Mouse (Mus musculus): ENCODE measurements around the gene Itgb4.

The Itgb4 gene

GRCm38 (mm10) chr11:116028177-116028865 is 53.8 kb downstream of the Itgb4 start:
- DNase-seq (ENCODE audit: low spot score) = no peak

DNA sequence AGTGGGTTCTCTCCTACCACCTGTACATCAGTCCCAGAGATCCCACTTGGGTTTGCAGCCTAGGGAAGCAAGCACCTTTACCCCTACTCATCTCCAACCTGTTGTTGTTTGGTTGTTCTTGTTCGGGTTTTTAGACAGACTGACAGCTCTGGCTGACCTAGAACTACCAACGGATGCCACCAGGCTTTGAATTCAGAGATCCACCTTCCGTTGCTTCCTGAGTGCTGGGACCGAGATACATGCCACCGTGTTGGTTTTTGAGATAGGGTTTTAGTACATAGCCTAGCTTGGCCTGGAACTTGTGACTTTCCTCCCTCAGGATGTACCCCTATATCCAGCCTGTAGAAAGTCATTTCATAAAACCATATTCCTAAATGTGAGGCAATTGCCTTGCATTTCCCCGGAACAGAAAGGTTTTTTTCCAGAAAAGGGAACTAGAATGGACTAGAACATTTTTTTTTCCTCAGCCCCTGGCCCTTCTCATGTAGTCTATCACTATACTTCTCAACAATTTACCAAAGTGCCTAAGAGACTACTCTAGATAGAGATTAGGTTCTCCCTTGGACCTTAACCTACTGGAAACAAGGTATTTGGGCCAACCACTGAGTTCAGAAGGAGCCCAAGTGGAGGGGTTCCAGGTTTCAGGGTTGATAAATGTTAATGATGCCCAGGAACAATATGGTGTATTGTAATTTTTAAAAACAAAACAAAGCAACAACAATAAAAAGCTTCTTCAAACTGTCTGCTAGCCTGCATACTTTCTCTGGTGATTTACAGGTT is 54.8 kb downstream of the Itgb4 start:
- no peak for DNase-seq (ENCODE audit: low spot score)

DNA sequence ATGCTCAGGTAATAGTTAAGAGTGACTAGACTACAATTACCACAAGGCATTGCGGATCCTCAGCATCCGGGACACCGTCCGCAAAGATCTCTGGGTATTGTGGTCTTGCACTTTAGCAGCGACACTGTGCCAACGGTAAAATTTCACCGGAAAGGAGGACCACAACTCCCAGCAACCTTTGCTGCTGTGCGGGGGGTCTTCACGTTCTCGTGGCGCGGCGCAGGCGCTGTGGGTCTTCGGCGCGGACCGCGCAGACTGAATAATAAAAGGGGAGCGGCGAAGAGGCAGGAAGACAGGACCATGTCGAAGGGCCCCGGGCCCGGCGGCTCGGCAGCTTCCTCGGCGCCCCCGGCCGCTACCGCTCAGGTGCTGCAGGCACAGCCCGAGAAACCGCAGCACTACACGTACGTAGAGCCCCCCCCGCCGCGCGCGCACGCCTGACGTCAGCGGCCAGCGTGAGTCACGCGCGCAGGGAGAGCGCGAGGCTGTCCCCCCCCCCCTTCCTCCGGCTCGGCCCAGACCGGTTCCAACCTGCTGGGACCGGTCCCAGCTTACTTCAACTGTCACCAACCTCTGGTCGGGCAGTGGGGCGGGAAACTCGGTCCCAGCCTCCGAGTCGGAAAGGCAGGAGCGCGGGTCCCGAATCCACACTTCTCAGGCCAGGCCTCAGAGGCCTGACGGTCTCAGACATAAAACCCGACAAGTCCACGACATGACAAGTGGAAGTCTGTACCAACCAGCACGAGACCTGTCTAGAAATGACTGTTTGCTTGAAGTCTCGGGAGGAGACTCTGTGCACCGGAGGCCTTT is 55.8 kb downstream of the Itgb4 start, which contains the start of gene Unk:
TSS of gene Unk (plus strand) at position 235 of the 810 bp plus-strand sequence.
- peak; percentile 97 for DNase-seq (ENCODE audit: low spot score)

- DNase-seq (ENCODE audit: low spot score) = no peak
Observed at GRCm38 (mm10) chr11:116030898-116031845, 56.7 kb downstream of the Itgb4 start.

DNA sequence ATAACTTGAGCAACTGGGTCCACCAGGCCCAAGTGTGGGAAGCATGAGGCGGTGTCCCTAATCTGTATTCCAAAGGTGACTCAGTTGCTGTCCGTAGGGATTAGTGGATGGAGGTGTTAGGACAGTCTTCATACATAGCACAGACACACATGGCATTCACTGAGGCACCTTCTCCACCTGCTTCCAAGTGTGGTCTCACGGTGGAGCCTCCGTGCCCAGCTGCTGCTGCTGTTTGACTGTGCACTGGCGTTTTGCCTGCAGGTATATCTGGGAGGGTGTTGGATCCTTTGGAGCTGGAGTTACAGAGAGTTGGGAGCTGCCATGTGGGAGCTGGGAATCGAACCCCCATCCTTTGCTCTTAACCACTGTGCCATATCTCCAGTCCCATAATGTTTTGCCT is 60.1 kb downstream of the Itgb4 start:
- DNase-seq (ENCODE audit: low spot score) = no peak

- no peak for DNase-seq (ENCODE audit: low spot score)
Observed at GRCm38 (mm10) chr11:116036671-116037070, 62.2 kb downstream of the Itgb4 start.

DNA sequence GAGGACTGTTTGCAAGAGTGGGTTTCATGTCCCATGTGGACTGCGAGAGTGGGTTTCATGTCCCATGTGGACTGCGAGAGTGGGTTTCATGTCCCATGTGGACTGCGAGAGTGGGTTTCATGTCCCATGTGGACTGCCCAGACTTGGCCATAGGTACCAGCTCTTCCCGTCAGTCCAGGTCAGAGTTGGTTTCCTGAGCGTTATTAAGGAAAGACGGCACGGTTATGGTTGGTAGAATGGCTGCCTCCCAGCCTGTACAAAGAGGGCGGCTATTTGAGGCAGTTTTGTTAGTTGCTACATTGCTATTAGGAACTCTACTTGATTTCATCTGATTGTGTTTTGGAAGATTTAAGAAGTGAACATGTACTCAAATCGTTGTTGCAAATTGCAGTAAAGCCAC is 63.3 kb downstream of the Itgb4 start:
- DNase-seq (ENCODE audit: low spot score) = no peak

DNA sequence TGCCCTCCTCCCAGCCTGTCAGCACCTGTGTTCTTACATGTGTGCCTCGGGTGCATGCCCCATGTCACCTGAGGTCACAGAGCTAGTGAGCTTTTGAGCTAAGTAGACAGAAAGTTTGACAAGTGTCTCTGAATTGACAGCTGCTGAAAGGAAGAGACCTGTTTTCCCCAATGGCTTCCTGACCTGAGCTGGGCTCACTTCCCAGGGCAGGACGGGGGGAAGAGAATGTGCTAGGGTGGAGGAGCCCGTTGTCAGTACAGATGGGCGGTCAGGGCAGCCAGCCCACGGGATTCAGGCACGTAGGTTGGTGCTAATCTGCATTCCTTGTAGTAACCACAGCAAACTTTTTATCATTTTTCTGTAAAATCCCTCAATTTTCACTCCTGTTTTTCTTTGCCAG is 66.1 kb downstream of the Itgb4 start:
- DNase-seq (ENCODE audit: low spot score) = no peak

- DNase-seq (ENCODE audit: low spot score) = no peak
Observed at GRCm38 (mm10) chr11:116041833-116042232, 67.3 kb downstream of the Itgb4 start.

DNA sequence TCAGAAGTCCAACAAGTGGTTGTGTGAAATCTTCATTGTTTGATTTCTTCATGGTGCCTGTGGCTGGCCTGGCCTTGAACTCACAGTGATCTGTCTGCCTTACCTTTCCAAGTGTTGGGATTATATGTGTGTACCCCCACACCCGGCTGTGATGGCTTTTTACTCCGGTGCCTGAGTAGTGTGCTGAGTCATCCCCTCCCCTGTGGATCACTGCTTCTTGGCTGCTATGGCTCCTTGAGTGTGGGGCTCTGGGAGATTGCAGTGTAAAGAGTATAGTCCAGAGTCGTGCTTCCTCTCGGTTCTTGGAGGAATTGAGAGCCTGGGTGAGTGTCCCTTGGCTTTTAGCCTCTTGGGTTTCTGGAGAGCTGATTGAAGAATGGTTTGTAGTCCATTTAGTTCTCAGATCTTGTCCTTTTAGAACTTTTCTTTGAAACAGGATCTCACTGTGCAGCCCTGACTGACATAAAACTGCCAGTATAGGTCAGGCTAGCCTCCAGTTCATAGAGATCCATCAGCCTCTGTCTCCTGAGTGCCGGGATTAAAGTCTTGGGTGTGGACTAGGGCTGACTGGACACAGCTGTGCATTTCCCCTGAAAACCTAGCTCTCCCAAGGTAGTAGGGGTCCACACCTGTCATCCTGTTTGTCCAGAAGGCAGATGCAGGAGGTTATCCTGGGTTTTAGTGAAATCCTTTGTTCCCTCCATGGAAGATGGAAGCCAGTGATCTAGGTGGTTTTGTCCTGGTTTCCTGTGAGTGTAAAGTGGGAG is 68.0 kb downstream of the Itgb4 start:
- DNase-seq (ENCODE audit: low spot score) = no peak

- DNase-seq (ENCODE audit: low spot score) = no peak
Observed at GRCm38 (mm10) chr11:116043286-116043685, 68.8 kb downstream of the Itgb4 start.

DNA sequence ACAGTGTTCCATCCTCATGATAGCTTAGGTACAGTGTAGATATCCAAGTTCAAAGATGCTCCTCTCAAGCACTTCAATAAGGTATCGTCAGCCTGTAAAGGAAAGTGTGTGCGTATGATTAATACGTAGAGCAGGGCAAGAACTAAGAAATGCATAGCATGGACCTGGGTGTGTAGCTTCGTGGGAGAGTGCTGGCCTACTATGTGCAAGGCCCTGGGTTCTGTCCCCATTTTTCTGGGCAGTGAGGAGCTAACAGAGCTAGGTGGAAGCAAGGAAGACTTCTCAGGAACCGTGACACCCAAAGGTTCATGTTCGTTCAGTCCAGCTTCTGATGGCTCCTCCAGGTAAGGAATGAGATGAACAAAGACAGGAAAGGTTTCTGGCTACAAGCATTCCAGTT is 70.7 kb downstream of the Itgb4 start:
- DNase-seq (ENCODE audit: low spot score) = no peak

- DNase-seq (ENCODE audit: low spot score) = no peak
Observed at GRCm38 (mm10) chr11:116049610-116050009, 75.1 kb downstream of the Itgb4 start.

DNA sequence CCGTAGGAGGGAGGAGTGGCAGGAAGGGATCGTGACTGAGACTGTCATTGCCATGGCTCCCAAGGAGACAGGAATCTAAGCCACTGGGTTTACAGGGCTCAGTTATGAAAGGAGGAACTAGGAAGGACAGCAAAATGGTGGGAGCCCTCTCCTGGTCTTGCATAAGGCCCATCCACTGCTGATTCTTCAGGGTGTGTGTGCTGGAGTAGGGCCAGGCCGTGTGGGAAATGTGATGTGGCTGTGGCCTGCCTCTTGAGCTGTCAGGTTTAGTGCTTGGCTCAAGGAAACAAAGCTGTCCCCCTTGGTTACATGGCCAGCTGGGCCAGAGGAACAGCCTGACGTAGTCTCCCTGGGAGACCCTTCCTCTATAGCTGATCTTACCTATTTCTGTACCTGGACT is 75.7 kb downstream of the Itgb4 start:
- no peak for DNase-seq (ENCODE audit: low spot score)

DNA sequence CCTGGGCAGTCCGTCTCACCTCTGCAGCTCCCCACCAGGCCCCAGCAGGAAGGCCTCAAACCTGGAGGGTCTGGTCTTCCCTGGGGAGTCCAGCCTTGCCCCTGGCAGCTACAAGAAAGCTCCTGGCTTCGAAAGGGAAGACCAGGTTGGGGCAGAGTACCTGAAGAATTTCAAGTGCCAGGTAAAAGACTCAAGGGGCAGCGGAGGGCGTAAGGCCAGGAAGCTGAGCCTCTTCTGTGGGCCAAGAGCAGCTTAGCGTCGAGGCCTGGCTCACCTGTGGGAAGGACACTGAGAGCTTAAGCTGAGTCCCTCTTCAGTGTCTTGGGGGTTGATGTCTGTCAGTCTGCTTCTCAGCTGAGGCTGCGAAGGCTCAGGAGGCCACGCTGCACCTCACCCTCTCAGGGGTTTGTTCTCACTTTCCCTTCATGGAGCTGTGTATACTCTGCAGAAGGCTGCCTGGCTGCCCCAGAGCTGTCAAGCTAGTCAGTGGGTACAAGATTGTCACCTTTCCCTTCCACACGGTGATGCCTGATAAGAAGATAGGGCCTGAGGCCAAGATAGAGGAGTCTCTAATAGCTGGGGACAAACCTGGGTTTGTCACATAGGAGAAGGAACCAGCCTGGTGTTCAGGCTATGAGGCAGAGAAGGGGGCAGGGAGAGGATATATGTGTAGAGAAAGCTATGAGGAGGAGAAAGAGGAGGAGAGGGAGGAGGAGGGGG is 79.2 kb downstream of the Itgb4 start:
- DNase-seq (ENCODE audit: low spot score) = no peak

DNA sequence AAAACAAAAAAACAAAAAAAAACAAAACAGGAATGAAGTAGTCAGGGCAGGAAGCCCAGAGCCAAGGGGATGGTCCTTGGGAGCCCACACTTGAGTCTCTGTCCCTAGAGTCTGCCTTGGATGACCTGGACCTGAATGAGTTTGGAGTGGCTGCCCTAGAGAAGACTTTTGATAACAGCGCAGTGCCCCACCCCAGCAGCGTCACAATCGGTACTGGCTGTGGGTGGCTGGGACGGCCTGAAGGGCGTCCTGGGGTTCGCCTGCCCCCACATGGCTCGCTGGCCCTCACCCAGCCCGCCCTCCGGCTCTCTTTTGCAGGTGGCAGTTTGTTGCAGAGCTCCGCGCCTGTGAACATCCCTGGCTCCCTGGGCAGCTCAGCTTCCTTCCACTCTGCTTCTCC is 81.4 kb downstream of the Itgb4 start:
- DNase-seq (ENCODE audit: low spot score) = no peak

DNA sequence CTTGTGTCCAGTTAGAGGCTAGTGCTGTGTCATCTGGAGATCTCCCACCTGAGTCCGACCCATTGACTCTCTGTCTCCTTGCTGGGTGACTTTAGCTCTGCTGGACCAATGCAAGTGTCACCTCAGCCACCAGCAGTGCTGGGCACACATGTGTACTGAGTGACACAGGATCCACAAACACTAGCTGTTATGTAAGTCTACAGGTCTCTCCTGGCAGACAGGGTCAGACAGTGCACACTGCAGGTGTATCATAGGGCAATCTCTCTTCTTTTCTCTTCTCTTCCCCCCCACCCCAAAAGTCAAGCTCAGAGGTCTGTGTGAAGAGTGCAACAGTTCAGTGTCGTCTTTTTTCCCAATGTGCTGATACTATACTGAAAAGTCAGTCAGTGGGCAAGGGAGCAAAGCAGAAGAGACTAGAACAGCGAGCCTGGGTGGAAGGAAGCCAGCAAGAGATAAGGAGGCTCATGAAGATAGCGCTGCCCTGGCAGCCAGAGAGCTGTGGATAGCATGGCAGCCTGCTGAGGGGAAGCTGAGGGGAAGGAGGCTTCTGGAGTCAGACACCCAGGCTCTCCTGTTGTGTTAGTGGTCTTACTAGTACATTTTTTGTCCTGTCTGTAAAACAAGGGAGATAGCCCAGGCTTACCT is 82.8 kb downstream of the Itgb4 start:
- peak; percentile 62 for DNase-seq (ENCODE audit: low spot score)
